In genomic region chr10:97332639-97333038, GRCm38 (mm10) we compare ENCODE assay signal across 19 mouse cellular contexts.
"Had no signal": no experiment of that assay in that cellular context is flagged by ENCODE, and none has a peak within 500 bp of the region (broad histone marks: within the 10 kb centered on the region; RNA-seq: fewer than 3 reads in every experiment).

No protein-coding gene starts in this region.

- H3K4me3 ChIP-seq: layer of hippocampus, adult 2 months; left cerebral cortex, adult 2 months; liver, embryonic 13.5 days; midbrain, embryonic 13.5 days had no signal

- ATAC-seq: intestine, embryonic 16.5 days; midbrain, embryonic 13.5 days; midbrain, embryonic 16.5 days had no signal

- DNase-seq: kidney, adult 18-20 months; kidney, adult 9 months; kidney, postnatal 25 days; layer of hippocampus, adult 9-11 months; layer of hippocampus, postnatal 36 days; left cerebral cortex, postnatal 4 days; liver, embryonic 13.5 days; lung, adult 2 months; lung, postnatal 14 days; lung, postnatal 4 days; right cerebral cortex, adult 18-20 months; right cerebral cortex, postnatal 14 days; right cerebral cortex, postnatal 4 days had no signal

- H3K27ac ChIP-seq: layer of hippocampus, adult 2 months; left cerebral cortex, adult 2 months; liver, embryonic 13.5 days; midbrain, embryonic 13.5 days; stomach, postnatal 0 days had no signal

- H3K4me2 ChIP-seq: liver, embryonic 13.5 days; midbrain, embryonic 13.5 days had no signal

- H3K4me1 ChIP-seq: liver, embryonic 13.5 days; midbrain, embryonic 13.5 days had no signal

- H3K36me3 ChIP-seq: liver, embryonic 13.5 days; midbrain, embryonic 13.5 days had no signal

- H3K9ac ChIP-seq: liver, embryonic 13.5 days; midbrain, embryonic 13.5 days had no signal

- H3K9me3 ChIP-seq: liver, embryonic 13.5 days; midbrain, embryonic 13.5 days had no signal

- H3K27me3 ChIP-seq: liver, embryonic 13.5 days; midbrain, embryonic 13.5 days had no signal
